Mouse (Mus musculus): ENCODE data around the gene Gimap1.

DNA sequence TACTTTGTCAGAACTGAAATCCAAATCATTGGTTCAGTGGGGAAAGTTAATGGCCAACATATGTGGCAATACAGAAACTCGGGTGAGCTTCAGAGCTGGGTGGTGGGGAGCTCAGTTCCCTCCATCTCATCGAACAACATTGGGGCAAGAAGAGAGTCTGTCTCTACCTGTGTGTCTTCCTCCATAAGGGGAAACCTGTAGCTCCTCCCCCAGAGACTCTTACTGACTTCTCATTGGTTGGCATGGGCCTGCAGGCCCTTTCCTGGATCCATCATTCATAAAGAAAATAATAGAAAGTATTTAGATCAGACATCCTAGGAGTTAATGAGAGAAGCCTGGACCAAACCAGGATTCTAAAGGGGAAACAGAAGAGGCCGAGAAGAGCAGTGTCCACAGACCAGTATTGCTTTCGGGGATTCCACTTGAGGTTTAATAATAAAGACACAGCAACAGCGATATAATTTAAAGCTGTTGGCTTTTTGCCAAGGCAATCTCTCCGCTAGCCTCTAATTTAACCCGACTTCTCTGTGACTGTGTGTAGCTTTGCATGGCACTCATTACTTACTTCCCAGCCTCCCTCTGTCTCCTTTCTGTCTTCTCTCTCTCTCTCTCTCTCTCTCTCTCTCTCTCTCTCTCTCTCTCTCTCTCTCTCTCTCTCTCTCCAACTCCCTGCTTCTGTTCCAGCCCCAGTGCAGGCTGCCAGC is 24.9 kb downstream of the Gimap1 start:
- TF ChIP-seq POLR2A (IDR thresholded peaks at IDR 0.05; ENCODE audit: insufficient read depth, low read depth, low read length) (no peak), EP300 (IDR thresholded peaks at IDR 0.05; ENCODE audit: insufficient read depth, low read depth, low read length) (no peak)

Measured in heart, adult 2 months (tissue).